Mouse (Mus musculus) kidney, postnatal 0 days (tissue): Measurements from ENCODE around the gene Dnajc22. TPM values are rescaled to one million over a fixed set of nuclear protein-coding genes. Genes with fewer than 3 reads are reported as not detected.

Source experiments
- ATAC-seq: fragments of 200-750 bp; cut with Nextera tagmentation; replicated peaks from 2 replicates; pipeline ENCODE4 v1.8.0; 2017; ENCODE audit warnings: low read depth, moderate number of reproducible peaks, moderate TSS enrichment, moderate library complexity; ENCODE audit not compliant: low FRiP score
- DNase-seq: peaks from one replicate; pipeline ENCODE4 v3.0.0-alpha.2; 2016; ENCODE audit warnings: low spot score
- H3K27ac ChIP-seq: fragments of 300-500 bp; sonication (generic); 2 replicates; pipeline ENCODE4 v1.5.1; 2014; ENCODE audit warnings: mild to moderate bottlenecking
- H3K27me3 ChIP-seq: fragments of 300-500 bp; sonication (generic); 2 replicates; pipeline ENCODE4 v1.6.1; 2014; ENCODE audit warnings: low read length, mixed read lengths; ENCODE audit not compliant: insufficient read depth
- H3K36me3 ChIP-seq: fragments of 300-500 bp; sonication (generic); 2 replicates; pipeline ENCODE4 v1.6.1; 2014; ENCODE audit warnings: low read length, mixed read lengths; ENCODE audit not compliant: insufficient read depth
- H3K4me1 ChIP-seq: fragments of 300-500 bp; sonication (generic); replicated peaks from 2 replicates; pipeline ENCODE4 v1.6.1; 2014; ENCODE audit warnings: antibody characterized with exemption, low read length, mixed read lengths; ENCODE audit not compliant: insufficient read depth
- H3K4me2 ChIP-seq: fragments of 300-500 bp; sonication (generic); 2 replicates; pipeline ENCODE4 v1.6.1; 2014; ENCODE audit warnings: mild to moderate bottlenecking, low read length, moderate library complexity, mixed read lengths
- H3K4me3 ChIP-seq: fragments of 300-500 bp; sonication (generic); replicated peaks from 2 replicates; pipeline ENCODE4 v1.5.1; 2014; ENCODE audit warnings: low read depth, low read length
- H3K9ac ChIP-seq: fragments of 300-500 bp; sonication (generic); 2 replicates; pipeline ENCODE4 v1.6.1; 2014; ENCODE audit warnings: low read depth, low read length
- H3K9me3 ChIP-seq: fragments of 300-500 bp; sonication (generic); replicated peaks from 2 replicates; pipeline ENCODE4 v1.6.1; 2016; ENCODE audit warnings: low read length, inconsistent platforms, mixed read lengths
- CTCF ChIP-seq: IDR thresholded peaks from 2 replicates; pipeline ENCODE4 v1.5.1; 2016; ENCODE audit warnings: antibody characterized with exemption, low read depth, mild to moderate bottlenecking, moderate library complexity
- WGBS: fragments of 180-500 bp; shearing (Covaris S2); extraction: QIAGEN DNeasy Blood & Tissue Kit; methylation state at CpG from one replicate; pipeline ENCODE4 v1.1.7; 2014; 5-methylcytosine and 5-hydroxymethylcytosine counted together
- polyA plus RNA-seq: library from polyadenylated mRNA; unstranded; fragments of >200 nt; fragmentation: Nextera tagmentation; extraction: Ambion mirVana; gene quantifications from 2 replicates; pipeline ENCODE4 v1.2.1, GENCODE M21; 2015

Dnajc22 gene
- polyA plus RNA-seq, 1 experiment from 2014 or later, result 8.8 TPM

- no peak for DNase-seq
Measured at GRCm38 (mm10) chr15:99097840-99098492, 5.0 kb downstream of the Dnajc22 start.

GRCm38 (mm10) chr15:99098493-99098861 is 5.5 kb downstream of the Dnajc22 start:
- WGBS, result 3% methylated on average over 9 of the region's 9 CpGs
- peak overlapping the region; percentile 52; the same call in 1 of the 2 replicates for H3K9ac ChIP-seq

More at GRCm38 (mm10) chr15:99097840-99098492, 5.0 kb downstream of the Dnajc22 start:
- Histone ChIP-seq H3K27me3 (peaks cover 20% of the 10 kb centered on the region), H3K4me2 (peak overlapping the region; percentile 80), H3K4me1 (peaks cover 45% of the 10 kb centered on the region), H3K27ac (no peak overlapping the region; the same call in 1 of the 2 replicates), H3K4me3 (peak overlapping the region; percentile 38), H3K9ac (peak overlapping the region; percentile 52; the same call in 1 of the 2 replicates), H3K9me3 (no peaks in the 10 kb centered on the region), H3K36me3 (no peaks in the 10 kb centered on the region)
- no peak for TF ChIP-seq CTCF
- 2% methylated on average over 38 of the region's 39 CpGs for WGBS
- ATAC-seq, result no peak

GRCm38 (mm10) chr15:99099139-99099556 is 6.2 kb downstream of the Dnajc22 start:
- H3K9me3 ChIP-seq, result no peaks in the 10 kb centered on the region
- ATAC-seq (peak; percentile 74), DNase-seq (peak; percentile 83)
- H3K36me3 ChIP-seq, result no peaks in the 10 kb centered on the region
- 2% methylated on average over 15 of the region's 15 CpGs for WGBS
- H3K27me3 ChIP-seq, result peaks cover 20% of the 10 kb centered on the region
- TF ChIP-seq CTCF, result peak; percentile 87
- 0 out of 2 replicates have a peak overlapping the region, but pooled peaks have one; percentile 54 for H3K27ac ChIP-seq
- H3K4me2 ChIP-seq, result peak overlapping the region; percentile 80
- H3K4me3 ChIP-seq, result peak overlapping the region; percentile 13
- 0 out of 2 replicates have a peak overlapping the region, but pooled peaks have one; percentile 18 for H3K9ac ChIP-seq
- peaks cover 36% of the 10 kb centered on the region for H3K4me1 ChIP-seq

More at GRCm38 (mm10) chr15:99098493-99098861, 5.5 kb downstream of the Dnajc22 start:
- no peak for TF ChIP-seq CTCF
- Histone ChIP-seq H3K27ac (no peak overlapping the region), H3K9me3 (no peaks in the 10 kb centered on the region), H3K27me3 (peaks cover 20% of the 10 kb centered on the region), H3K4me3 (peak overlapping the region; percentile 38), H3K4me2 (peak overlapping the region; percentile 80), H3K36me3 (no peaks in the 10 kb centered on the region), H3K4me1 (peaks cover 41% of the 10 kb centered on the region)
- no peak for ATAC-seq
- DNase-seq, result no peak

- Histone ChIP-seq H3K27ac (no peak overlapping the region), H3K9me3 (no peaks in the 10 kb centered on the region), H3K36me3 (no peaks in the 10 kb centered on the region), H3K4me1 (peaks cover 30% of the 10 kb centered on the region), H3K27me3 (peaks cover 17% of the 10 kb centered on the region), H3K4me3 (no peak overlapping the region), H3K9ac (no peak overlapping the region), H3K4me2 (no peak overlapping the region)
- 56% methylated on average over 3 of the region's 3 CpGs for WGBS
- DNase-seq (no peak), ATAC-seq (no peak)
- 0 out of 2 replicates have a peak, but pooled peaks have one; percentile 42 for TF ChIP-seq CTCF
Measured at GRCm38 (mm10) chr15:99099984-99100383, 7.0 kb downstream of the Dnajc22 start.

- Histone ChIP-seq H3K4me2 (no peak overlapping the region), H3K4me1 (no peaks in the 10 kb centered on the region), H3K9me3 (no peaks in the 10 kb centered on the region), H3K36me3 (no peaks in the 10 kb centered on the region), H3K27ac (no peak overlapping the region), H3K27me3 (no peaks in the 10 kb centered on the region), H3K4me3 (no peak overlapping the region), H3K9ac (no peak overlapping the region)
- 29% methylated on average over 7 of the region's 7 CpGs for WGBS
- no peak for TF ChIP-seq CTCF
- DNase-seq (peak; percentile 60), ATAC-seq (no peak)
Measured at GRCm38 (mm10) chr15:99105238-99105637, 12.3 kb downstream of the Dnajc22 start.

- ATAC-seq (no peak), DNase-seq (no peak)
- H3K27me3 ChIP-seq, result no peaks in the 10 kb centered on the region
- H3K4me1 ChIP-seq, result no peaks in the 10 kb centered on the region
- H3K9ac ChIP-seq, result no peak overlapping the region
- no peaks in the 10 kb centered on the region for H3K9me3 ChIP-seq
- no peak overlapping the region for H3K4me2 ChIP-seq
- no peaks in the 10 kb centered on the region for H3K36me3 ChIP-seq
- 87% methylated on average over 3 of the region's 3 CpGs for WGBS
- no peak overlapping the region for H3K4me3 ChIP-seq
- TF ChIP-seq CTCF, result no peak
- H3K27ac ChIP-seq, result no peak overlapping the region
Measured at GRCm38 (mm10) chr15:99107866-99108265, 14.9 kb downstream of the Dnajc22 start.
